Mouse (Mus musculus) ES-CJ7 (cell line): ENCODE data around the gene 4930455H04Rik.

ENCODE experiments used
- DNase-seq: peaks from one replicate; pipeline ENCODE4 v3.0.0; 2011; ENCODE audit warnings: low read depth, low spot score

The 4930455H04Rik gene

DNA sequence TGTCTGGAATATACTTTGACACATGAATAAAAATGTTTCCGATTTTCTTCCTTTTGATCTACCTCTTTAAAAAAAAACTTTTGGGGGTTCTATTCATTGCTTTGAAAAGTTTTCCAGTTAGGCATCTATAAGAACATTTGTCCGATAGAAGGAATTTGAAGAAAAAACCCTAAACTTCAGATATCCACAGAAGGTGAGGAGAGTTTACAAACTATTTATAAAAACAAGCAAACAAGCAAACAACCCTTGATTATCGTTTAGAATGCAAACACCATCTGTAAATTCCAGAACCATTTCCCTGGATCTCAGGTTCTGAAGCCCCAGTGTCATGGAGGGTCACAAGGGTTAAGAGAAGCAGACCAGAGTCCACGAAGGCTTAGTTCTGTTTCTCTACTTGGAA, at the start of gene 4930455H04Rik:
Gene 4930455H04Rik, plus strand, starts transcription at position 301 of the 400 bp plus-strand sequence.
- no peak for DNase-seq

DNA sequence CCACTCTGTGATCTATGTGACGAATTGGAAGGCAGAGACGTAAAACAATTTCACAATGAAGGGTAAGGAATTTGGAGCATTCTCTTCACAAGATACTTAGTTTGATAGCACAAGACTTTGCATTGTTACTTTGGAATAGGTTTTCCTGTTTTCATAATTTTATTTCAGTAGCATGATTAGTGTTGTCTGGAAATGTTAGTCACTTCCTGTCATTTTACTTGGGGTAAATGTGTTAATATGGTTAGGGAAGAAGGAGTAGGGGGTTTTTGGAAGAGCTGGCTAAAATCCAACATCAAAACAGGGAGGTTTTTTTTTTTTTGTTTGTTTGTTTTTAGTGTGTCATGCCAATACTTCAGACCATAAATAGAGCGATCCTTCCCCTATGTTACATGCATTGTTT, 46.5 kb upstream of the 4930455H04Rik start:
- no peak for DNase-seq

DNA sequence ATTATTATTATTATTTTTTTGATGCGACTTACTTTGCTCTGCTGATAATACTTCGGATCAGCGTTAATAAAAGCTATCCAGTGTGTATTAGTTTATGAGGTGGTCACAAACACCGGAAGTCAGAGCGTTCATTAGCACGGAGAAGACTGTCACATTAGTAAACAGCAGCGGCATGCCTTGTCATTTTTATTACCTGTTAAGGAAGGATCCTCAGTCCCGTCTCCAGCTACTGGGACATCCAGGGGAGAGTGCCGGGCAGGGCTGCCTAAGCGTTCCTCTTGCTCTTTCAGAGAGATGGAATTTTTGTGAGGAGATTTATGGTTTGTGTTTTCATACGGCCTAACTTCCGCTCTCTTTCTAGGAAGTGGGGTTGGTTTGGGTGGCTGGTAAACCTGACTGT, 45.0 kb upstream of the 4930455H04Rik start:
- no peak for DNase-seq

DNA sequence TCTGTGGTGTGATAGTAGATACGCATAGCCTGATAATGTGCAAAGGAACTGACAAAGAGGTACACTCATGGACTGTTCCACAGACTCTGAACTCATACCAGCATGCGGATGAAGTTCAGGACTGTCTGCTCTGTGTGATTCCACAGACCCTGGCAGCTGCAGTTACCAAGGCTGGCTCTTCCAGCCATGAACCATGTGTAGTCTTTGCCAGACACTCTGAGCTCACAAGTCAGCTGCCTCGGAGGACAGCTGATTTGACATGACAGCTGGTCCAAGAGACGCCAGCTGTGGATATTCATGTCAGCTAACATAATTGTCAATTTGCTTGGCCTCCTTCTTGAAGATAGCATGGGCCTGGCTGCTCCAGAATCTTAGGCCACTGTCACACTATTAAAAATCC, 39.1 kb upstream of the 4930455H04Rik start:
- no peak for DNase-seq

DNA sequence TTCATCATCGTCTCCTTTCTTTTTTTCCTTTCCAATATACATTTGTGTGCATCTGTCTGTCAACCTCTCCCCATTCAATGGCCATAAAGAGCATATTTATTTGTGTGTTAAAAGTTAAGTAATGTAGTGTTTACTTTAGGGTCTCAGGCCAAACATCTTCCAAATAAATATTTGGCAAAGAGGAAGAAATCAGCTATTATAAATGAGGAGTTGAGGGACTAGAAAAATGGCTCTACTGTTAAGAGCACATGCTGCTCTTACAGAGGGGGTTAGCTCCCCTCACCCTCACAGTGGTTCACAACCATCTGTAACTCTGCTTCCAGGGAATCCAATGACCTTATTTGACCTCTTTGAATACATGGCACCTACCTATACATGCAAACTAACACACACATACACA, 34.9 kb upstream of the 4930455H04Rik start:
- DNase-seq, result no peak

DNA sequence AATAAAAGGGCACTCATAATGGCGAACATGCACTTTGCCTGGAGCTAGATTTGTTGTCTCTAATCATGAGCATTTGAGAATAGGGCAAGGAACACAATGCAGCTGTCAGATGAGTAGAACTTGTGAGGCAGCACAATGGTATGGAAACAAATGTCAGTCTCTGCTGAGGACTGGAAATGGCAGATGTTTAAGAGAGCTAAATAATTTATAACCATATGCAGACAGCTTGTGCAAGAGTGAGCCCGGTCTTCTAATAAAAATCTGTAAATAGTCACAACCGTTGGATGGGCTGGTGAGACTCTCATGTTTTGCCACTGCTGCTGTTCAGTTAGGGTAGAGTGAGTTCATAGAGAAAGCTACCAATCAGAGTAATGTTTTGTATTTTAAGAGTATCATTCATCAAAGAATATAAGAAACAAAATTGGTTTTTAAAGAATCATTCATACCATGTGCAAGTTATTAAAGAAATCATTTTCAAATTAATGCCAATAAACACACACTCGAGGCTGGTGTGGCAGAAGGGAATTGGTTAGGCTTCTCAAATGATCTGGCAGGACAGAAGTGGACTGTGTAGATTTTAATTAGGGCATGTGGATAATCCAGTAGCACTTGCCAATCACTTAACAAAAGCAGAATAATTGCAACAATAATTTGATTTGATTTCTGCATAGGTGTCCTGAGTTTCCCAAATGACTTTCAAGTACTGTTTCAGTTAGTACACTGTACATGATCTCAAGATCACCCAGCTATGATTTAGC, 31.0 kb upstream of the 4930455H04Rik start:
- DNase-seq, result no peak

DNA sequence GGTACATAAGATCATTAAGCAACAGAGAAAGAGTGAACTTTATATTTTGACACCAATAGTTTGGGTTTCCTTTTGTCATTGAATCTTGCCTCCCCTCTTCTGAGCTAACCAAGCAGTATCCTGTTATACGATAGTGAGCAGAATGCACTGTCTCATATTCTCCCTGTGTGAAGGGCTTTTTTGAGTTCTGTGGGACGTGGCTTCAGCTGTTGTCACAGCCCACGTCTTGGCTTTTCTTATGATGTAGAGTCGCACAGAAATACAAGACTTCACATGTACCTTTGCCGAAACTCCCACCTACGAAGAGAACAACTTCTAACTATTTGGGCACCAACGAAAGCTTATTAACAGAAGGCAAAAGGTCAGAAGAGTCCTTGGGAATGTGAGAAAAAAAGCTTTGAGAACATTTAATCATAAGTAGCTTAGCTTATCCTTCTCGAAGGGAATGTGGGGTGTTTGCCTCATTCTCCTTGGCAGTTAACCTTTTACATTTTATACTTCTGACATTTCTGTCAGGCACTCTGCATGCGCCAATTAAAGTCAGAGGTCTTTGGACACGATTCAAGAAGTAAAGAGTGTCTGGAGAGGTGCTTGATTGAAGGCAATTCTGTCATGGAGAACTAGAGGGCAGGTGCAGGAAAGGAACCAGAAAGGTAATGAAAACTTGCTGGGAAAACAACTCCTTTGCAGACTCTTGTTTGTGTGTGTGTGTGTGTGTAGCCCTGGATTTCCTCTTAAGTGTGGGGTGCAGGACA, 27.1 kb upstream of the 4930455H04Rik start:
- DNase-seq, result no peak

DNA sequence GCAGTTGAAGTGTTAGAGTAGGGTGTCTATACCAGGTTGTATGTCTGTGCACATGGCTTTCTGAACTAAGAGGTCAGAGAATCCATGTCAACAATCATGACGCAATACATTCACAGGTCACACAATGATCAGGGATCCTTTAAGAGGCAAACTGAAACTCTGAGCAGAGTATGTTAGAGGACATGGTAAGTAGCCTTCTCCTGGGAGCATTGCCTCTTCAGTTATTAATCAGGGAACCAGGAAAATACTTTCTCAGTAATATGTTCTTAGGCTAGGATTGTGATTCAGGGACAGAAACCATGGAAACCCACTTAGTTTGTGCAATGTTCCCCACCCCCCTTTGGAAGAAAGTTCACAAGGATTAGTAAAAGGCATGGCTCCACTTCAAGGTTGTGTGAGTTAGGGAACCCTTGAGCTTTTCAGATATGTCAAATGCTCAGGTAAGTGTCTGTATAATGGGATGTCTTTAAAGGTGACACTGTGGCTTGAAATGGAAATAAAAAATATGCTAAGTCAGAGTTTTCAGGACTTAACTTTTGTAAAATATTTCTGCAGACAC, 26.4 kb upstream of the 4930455H04Rik start:
- no peak for DNase-seq

DNA sequence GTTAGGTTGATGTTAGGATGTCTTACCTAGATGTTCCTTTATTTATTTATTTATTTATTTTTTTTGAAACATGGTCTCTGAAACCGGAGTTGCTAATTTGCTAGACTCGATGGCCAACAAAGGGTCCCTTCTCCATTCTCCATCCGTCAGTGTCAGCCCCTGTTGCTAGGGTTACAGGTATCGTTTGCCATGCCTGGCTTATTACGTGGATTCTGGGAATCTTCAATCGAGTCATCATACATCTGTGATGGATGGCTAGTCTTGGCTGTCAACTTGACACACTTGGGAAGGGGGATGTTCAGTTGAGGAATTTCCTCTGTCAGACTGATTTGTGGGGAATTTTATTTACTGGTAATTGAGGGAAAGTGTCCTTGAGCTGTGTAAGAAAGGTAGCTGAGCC, 25.3 kb upstream of the 4930455H04Rik start:
- DNase-seq, result no peak

DNA sequence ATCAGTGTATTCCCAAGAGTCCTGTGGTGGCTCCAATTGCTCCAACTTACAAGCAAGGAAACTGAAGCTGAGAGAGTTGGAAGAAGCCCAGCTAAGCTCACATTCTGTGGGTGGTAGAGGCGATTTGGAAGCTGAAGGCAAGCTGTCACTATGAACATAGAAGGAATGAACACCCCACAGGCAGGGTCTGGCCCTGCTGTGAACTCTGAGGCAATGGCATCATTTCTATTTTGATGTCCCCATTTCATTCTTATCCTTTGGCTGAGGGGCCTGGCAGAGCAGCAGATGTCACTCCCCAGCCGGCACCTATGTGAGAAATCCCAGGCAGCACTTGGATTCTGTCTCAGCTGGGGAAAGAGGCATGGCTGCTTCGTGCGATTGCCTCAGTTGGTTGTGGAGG, 24.6 kb upstream of the 4930455H04Rik start:
- no peak for DNase-seq

DNA sequence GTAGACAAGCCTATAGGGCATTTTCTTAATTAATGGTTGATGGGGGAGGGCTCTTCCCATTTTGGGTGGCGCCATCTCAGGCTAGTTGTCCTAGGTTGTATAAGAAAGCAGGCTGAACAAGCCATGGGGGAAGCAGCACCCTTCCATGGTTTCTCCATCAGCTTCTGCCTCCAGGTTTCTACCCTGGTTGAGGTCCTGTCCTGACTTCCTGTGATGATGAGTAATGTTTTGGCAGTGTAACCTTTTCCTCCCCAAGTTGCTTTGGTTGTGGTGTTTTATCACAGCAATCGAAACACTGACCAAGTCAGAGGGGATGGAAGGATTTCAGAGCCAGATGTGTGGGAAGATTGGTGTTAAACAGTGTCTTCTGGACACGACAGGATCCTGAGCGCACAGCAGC, 21.6 kb upstream of the 4930455H04Rik start:
- no peak for DNase-seq

DNA sequence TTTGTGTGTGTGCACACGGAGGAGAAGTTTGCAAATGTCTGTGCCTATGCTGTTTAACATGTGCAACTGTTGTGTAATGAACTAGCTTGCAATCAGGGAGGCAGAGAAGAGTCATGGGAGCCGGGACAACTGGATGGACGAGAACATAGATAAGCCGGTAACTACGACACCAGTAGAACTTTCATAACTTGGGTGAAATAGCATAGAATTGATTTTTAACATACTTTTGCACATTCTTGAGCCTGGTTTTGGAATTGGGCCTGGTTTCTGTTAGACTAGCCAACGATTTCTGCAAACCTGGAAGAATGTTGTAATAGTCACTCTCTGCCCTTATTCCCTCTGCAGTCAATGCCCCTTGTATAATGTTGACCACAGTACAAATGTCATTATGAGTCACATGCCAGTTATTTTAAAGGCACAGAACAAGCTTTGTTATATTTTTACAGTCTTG, 17.4 kb upstream of the 4930455H04Rik start:
- no peak for DNase-seq

DNA sequence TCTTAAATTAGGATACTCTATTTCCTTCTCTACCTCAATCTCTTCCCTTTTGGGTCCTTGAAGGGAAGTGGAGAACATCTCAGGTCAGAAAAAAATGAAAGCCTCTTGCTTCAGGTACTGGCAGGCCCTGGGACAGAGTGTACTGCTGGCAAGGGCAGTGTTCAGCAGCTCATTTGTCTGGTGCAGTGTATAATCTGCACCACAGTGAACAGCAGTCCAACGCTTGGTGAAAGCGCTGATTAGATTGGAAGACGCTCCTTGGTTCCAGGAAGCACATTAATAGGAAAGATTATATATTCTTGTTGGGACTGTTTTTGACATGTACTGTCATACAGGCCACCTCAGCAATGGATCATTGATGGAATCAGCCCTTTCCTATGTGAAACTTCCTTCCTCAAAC, 16.6 kb upstream of the 4930455H04Rik start:
- DNase-seq, result no peak

DNA sequence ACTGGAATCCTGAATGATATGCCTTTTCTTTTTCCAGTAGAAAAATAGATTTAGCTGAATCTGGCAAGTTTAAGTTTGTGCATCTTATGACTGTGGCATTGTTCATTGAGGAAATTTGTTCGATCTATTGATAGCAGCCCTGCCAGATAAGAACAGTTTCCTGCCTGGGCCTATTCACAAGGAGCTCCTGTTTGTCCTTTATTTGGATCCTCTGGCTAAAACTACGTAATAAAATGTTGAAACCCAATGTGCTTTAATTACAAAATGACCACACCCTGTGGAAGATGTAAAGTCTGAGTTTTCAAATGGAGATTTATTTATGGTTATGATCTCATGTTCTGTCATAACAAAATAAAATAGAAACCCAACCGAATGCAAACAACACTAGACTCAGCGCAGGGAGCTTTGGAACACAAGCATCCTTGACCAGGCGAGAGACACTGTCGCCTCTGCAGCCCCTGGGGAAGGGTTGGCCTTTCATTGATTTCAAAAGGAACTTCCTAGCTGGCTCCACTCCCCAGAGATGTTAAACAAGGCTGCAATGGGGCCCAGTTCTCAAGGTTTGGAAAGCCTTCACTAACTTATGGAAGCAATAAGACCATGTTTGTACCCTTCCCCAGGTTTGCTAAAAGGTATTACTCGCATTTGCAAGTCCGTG, 15.7 kb upstream of the 4930455H04Rik start:
- no peak for DNase-seq

DNA sequence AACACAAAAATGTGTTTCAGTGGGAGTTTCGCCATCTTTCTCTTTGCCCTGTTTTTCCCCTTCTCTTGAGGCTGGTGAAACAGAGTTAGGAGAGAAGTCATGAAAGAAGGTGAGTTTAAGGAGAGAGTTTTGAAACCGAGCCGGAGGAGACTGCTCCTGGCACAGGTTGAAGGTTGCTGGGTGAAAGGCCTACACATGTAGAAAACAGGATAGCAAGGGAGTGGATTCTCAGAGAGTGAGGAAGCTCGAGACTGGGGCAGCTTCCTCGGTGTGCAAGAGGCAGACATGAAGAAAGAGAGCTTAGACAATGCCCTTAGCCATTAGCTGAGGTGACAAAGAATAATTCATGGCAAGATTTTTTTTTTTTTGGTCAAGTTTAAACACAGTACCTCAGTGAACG, 14.7 kb upstream of the 4930455H04Rik start:
- no peak for DNase-seq

DNA sequence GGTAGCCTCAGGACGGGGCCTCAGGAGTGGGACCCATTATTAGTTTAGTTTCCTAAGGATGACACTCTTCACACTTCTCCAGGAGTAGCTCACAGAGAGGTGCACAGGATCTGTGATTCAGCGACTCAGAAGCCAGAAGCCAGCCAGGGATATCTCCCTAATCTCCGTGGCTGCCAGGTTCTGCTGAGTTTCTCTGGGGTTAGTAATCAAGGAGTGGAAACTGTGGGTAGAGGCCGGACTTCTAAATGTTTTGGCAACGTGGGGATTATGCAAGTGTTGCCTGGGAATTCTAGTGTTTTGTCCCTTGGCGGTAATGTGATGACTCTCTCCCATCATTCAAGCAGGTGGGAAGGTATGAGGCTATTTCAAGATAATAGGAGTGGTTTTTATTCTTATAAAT, 13.0 kb upstream of the 4930455H04Rik start:
- DNase-seq, result no peak

DNA sequence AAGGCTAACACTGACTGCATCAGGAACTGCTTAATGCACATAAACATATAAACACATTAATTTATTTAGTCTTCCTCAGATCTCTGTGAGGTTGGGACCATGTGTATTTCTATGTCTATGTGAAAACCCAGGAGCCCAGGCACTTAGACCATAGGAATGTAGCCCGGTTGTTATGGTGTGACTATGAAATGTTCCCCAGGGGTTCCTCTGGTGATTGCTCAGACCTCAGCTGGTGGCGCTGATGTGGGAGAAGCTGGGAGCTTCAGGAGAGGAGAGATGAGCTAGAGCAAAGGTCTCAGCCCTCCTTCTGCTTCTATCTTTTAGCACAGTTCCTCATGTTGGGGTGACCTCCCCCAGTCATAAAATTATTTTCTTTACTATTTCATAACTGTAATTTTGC, 7.7 kb upstream of the 4930455H04Rik start:
- DNase-seq, result no peak

DNA sequence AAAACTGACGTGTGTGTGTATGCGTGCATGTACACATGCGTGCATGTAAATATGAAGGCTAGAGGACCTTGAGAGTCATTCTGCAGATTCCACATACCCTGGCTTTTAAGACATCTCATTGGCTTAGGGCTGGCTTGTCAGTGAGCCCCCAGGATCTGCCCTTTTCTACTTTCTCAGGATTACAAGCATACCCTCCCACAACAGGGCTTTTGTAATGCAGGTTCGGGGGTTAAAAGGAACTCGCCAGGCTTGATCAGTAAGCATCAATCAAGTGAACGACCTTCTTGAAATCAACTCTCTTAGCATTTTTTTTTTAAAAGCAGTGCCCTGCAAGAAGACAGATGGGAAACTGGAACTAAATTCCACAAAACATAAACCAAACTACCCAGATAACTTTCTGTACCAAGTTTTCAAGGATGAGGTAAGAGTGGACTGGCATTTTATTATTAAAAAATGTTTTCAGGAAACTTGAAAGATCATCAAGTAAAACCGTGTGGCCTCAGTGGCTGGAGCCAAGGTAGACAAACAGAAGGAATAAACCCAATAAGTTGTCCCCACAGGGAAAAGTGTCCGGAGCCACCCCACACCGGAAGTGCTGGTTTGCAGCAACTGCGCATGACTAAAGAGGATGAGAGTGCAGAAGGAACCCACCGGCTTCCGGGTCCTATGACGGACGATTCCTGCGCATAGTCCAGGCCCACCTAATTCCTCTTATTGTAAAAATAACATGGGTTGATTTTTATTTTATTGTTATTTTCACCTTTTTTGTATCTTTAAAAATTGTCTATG, 6.5 kb upstream of the 4930455H04Rik start:
- peak; percentile 56 for DNase-seq

DNA sequence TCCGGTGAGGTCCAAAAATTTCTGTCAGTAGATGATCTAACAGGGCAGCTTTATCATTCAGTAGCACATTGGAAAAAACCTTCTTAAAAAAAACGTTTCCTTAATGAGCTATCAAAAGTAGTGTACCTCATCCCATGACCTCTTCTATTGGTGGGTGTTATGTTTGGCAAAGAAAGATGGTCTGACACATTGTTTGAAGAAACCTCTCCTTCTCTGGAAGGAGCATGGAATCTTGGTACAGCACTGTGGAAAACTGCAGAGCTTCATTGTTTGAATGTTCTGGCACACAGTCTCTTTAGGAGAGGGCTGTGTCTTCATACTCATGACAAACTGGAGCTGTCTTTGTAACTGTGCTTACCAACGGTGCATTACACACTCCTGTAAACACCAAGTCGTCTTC, 4.9 kb upstream of the 4930455H04Rik start:
- DNase-seq, result no peak

DNA sequence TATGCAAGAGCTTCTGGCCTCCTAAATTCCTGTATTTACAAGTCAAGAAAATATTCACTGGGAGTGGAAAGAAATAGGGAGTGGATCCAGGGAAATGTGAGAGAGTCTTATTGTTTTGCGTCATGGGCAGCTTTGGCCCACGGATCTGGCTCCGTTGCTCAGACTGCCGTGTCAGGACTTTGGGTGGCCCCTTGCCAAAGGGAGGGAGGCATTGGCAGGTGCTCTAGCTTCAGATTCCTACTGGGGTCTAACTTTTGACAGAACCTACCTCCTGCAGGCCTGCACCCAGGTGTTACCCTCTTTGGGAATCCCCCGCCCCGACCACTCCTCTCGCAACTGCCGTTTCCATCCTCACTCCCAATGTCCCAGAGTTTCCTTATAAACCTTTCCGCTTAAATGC, 3.6 kb upstream of the 4930455H04Rik start:
- no peak for DNase-seq

DNA sequence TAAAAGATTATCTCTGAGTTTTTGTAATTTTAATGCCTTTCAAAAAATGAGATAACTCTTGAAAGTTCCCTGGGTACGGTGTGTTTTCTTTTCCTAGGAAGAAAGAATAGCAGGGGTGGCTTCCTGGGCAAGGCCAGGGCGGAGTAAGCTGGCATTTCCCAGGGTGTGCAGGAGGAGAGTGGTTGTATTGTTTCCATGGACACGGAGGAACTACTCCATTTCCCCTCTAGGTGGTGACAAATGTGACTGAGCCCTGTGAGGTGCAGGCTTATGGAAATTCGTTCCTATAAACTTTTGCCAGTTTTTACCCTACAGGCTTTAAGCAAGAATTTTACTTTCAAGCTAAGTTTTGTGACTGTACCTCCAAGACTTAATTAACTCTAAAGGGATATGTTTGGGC, 1.8 kb upstream of the 4930455H04Rik start:
- peak; percentile 72 for DNase-seq
